Mouse (Mus musculus) kidney, adult 9 months (tissue): Measurements from ENCODE around the gene Acod1.

Experiments used
- DNase-seq: peaks from one replicate; pipeline ENCODE4 v3.0.0; 2022

Gene Acod1

DNA sequence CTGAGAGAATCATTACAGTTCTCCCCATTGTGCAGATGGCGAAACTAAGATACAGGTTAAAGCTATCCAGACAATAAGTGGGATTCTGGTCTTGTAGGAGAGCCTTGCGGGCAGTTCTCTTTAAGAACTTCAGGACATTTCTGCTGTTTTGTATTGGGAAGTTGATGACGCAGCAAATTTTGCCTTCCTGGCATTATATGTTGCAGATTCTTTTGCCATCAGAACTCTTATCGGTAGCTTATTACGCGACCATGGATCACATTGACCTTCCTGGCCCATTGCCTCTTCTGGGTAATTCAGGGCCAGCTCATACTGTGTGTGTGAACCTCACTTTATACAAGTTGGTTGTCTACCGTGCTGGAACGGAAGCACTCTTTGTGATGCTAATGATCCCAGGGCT, 27.0 kb downstream of the Acod1 start:
- no peak for DNase-seq

DNA sequence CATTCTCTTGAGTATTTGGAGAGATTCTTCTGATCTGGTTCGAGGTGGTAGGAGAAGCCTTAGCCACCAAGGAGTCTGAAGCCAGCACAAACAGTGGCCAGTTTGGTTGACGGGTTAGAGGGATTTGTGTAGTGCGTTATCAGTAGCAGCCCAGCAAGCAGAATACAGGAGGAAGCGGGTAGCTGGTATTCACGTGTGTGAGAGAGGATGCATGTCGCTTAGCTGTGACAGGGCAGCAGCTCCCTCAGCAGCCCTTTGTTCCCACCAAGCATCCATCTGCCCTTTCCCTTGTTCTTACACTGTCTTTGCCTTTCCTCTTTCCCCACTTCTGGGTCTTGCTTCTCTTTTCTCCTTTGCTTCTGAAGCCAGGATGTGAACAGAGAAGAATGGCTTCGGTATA, 28.4 kb downstream of the Acod1 start:
- no peak for DNase-seq

DNA sequence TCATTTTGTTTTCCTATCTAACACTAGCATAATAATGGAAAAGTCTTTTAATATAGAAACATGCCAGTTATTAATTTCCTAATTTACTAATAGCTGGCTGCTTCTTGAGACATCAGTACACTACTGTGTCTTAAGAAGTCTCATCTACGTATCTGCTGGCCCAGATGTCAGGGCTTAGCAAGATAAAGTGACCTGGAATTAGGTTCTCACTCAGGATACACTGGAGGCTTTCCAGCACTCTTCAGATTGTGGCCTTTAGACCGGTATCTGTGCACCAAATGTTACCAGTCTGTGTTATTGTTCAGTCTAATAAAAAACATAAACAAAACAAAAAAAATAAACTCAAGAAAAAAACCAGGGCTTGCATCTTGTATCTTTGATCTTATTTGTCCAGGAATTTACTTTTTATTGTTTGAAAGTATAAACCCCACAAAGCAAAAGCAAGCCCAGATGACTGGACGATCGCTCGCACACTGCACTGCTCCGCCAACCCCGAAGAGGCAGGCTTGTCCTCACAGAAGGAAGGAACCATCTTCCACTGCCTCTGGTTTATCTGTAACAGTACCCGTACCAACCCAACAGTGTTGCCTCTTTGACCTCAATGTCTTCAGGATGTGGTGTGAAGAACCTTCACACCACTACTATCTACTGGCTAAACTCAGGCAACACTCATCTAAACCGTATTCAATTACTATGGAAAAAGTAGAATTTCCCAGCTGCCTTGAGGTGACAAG, 30.7 kb downstream of the Acod1 start:
- no peak for DNase-seq

DNA sequence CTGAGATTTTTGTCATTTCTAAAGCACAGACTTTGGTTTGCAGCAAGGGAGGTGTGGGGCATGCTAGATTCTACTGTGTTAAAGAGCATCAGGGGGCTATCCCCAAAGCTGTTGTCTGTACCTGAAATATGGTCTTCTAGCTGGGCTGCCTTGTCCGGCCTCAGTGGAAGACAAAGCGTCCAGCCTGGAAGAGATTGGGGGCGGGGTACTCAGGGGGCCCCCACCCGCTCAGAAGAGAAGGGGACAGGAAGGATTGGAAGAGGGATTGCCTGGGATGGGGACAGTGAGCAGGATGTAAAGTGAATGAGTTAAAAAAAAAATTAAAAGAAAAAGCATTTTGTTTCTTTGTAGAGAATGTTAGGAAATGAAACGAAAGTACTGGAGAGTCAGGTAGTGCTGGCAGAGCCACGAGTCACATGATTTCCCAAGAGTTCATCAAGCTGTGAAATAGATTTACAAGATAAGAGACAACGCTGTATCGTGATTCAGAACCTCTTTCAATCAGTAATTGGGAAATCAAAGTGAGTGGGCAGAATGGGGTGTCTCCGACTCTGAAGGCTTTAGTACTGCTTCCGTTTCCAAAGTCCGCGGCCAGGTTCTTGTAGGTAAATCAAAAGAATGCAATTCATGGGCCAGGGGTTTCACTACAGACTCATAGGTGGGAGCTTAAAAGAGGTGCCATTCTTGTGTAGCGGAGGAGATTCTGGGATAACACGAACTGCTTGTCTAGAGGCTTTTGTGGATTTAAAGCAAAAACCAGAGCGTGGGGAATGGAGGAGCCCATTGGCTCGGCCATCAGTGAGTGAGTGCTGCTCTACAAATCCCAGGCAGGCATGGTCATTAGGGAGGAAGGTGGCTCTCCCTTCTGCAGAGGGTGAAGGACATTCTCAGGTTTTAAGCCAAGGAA, 31.5 kb downstream of the Acod1 start:
- DNase-seq: no peak

DNA sequence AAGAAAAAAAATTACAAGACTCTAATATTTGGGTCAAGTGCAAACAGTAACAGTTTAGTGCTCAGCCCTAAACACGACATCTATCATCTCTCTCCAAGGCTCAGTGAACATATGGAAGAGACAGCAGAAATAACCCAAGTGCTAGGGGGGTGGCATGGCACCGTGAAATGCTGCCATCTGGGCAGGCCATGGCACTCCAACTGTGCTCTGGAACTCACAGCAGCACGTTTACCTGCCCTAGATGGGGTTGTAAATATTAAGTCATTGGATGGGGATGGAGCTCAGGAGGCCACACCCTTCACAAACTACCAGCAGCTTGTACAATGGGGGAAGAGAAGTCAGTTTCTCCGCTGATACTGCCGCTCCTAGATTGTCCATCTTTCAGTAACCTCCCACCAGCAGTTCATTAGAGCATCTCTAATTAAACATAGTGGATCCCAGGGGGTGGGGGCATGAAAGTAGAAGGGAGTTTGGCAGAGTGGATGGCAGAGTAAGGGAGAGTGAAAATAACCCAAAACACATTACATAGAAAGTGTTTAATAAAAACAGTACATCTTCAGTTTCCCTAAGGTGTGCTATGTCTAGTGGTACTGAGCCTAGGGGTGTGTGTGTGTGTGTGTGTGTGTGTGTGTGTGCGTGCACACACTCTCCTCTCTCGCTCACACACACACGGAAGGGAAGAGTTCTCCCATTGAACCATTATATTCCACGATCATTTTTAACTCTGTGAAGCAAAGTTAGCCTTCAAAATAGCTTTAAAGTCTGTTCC, 32.6 kb downstream of the Acod1 start:
- no peak for DNase-seq

DNA sequence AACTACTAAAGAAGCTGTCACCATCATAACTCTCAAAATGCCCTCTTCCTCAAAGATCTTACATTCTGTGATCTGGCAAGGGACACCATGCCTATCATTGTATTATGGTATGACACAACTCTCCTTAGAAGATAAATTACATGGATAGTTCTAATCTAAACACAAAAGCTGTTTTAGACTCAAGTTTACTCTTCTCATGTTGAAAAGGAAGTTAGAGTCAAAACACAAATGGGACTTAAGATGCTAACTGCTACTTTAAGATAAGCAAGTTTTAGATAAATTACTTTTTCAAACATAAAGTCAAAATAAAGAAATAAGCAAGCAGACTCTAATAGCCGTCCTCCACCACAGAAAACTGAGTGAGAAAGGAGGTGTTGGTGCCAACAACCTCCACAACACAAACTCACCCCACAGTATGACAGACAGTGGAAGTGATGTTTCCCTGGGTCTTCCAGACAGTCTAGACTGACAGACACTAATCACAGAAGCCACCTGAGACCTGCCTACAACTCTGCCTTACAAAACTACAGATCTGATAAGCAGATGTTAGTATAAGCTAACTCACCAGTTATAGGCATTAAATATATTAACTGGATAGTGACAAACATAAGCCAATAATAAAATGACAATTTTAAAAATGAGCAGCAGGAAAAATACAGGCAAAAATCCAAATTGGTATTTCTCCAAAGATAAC, 39.2 kb downstream of the Acod1 start:
- DNase-seq: no peak

DNA sequence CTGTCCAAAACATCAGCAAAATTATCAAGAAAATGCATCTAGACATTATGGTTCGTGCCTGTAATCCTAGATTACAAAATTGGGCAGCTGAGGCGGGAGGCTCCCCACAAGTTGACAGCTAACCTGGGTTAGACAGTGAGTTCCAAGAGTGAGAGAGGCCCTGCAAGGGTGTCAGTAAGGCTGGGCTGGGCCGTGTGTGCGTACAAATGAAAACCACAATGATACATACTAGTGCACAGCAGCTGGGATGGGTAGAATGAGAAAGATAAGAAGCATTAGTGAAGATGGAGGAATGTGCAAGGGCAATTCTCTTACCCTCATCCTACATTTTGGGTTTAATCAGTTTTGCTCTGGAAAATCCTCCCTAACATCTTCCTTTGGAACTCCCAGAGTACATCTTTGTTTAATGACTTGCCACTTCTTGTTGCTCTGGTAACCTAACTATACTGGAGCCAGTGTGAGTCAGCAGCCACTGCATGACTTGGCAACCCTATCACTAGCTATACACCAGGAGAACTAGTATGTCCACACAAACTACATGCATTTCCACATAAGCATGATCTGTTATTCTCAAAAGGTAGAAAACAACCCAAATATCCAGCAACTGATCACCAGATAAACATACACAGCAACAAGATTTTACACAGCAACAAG, 40.0 kb downstream of the Acod1 start:
- no peak for DNase-seq

DNA sequence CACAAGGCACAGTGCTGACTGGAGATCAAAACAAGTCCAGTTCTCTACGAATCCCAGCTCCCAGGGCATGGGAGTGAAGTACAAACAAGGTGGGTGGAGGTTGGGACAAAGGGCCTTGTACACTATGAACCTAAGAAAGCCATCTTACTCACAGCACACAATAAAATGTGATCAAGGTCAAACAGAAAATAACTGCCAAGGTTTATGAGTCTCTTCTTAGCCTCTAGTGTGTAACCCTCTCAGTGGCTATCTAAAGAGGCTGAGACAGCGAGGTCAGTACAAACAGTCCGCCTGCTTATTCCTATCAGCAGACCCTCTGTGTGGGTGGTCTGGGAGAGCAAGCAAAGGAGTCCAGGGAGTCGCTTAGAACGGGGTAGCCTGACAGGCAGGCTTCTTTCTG, 41.1 kb downstream of the Acod1 start:
- DNase-seq: no peak

DNA sequence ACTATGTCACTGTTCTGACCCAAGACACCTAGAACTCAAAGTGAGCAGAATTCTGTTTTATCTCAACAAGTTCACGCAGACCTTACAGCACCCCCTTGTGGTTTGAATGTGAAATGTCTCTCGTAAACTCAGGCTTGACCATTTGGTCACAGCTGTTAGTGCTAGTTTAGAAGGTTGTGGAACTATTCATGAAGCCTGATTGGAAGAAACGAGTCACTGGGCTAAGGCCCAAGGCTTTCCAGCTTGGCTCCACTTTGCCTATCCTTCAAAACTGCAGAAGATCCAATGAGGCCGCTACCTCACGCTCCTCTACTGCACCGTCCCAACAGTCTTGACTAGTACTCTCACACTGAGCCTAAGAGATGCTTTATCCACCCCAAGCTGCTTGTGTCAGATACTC, 41.8 kb downstream of the Acod1 start:
- DNase-seq: peak; percentile 75

DNA sequence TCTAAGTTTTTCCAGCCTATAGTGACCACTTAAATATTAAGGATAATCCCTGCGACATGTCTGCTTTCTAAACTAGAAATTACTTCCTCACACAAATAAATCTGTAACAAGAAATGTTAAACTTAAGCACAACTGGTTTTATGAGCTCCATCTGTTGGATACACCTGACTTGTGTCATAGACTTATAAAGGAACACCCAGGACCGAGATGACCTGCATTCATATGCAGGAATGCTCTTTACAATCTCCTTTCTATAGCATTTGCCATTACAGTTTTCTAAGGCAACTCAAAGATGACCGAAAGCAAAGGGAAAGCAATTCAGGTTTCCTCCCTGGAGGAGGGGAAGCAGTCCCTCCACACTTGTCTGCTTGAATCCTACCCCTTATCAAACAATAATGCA, 46.5 kb downstream of the Acod1 start:
- DNase-seq: no peak

DNA sequence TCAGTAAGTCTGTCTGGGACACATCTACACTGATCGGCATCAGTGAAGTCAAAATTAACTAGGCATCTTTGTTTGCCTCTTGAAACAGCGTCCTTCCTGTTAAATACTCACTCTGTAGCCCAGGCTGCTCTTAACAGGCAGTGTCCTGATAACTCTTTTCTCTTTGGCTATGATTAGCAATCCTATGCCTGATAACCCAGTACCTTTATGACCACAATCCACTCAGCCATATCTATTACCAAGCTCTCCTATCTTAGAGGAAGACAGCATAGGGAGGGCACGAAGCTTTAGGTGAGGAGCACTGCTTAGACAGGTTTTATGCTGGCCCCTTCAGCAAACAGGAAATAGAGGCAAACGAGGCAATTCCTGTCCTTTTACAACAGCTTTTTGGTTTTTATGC, 46.9 kb downstream of the Acod1 start:
- DNase-seq: no peak

DNA sequence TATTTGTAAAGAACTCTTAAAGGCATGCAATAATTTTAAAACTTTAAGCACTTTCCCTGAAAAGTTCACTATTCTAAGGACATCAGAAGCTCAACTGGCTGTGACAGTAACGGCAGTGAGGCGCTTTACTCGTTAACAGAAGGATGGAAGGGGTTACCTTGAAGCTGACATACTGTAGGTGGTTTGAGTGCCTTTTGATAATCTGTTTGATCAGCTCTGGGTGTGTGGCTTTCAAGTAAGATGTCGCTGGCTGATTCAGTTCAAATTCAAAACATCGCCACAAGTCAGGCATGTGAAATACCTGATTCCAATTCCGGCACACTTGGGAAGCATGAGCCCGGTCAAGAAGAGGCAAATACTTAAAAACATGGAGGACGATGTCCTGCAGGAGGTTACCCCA, 48.3 kb downstream of the Acod1 start:
- no peak for DNase-seq

DNA sequence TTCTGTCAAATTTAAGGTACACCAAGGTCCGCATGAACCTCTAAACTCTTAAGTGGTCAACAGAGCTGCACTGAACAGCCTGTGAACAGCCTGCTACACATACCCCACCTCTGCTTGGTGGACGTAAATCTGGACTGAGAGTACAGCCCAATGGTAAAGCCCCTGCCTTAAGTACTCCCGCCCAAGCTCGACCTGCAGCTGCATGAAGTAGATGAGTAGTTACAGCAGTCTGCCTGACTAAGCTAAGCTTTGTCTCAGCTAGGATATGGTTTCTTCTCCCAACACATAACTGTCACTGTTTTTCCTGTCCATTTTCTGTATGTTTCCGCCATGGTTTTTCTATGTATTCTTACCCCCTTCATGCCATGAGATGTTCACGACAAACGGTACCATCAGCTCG, 49.0 kb downstream of the Acod1 start:
- no peak for DNase-seq

DNA sequence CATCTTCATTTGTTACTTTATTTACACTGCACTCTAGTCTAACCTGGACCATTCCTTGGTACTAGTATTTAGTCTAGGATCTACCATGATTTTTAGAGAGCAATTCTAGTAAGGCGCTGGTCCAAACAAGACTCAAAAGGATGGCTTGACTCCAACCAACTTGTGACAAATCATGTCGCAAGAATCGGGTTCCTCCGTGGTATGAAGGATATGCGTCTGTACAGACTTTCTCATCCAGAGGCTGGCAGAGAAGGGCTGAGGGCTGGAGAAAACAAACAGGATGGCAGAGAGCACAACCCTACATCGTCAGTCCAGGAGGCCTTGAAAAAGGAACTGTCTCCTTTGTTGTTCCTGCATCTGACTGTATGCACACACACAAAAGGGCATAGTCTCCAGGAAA, 49.8 kb downstream of the Acod1 start:
- no peak for DNase-seq

DNA sequence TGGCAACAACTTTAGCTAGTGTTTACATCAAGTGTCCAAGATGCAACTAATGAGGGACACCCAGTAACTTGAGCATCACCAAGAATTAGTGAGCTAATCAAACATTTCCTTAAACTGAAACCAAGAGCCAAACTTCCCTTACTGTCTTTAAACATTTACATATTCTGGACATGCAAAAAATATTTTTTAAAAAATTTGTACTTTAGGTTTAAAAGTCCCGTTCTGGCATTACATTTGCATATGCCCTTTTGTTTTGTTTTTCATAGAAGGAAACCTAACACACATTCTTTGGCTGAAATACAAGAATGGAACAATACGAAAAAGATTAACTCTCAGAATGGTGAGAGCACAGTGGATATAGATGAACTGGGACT, 51.4 kb downstream of the Acod1 start:
- DNase-seq: no peak

DNA sequence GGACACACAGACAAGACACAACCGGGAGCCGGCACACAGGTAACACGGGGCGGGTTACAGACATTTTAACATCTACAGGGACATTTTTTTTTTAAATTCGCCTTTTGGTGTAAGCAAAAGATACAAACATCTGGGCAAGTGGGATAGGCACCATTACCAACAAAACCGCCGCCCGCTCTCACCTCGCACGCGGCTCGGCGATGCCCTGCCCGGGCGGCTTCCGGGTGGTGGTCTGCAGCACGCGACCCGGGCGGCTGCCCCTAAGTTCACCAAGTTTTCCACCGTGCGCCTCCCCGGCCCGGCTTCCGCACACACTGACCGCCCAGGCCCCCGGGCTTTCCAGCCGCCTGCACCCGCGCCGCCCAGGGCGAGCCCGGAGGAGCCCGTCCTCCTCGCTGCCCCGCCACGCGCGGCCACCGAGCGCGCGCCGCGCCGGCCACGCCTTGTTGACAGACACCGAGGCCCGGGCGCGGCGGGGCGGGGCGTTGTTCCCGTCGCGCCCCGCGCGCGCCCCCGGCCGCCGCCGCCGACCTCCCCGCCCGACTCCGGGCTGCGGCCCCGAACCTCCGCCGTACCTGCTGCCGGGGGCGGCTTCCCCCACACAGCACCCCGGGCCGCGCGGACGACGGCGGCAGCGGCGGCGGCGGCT, 51.9 kb downstream of the Acod1 start:
- DNase-seq: peak; percentile 87

DNA sequence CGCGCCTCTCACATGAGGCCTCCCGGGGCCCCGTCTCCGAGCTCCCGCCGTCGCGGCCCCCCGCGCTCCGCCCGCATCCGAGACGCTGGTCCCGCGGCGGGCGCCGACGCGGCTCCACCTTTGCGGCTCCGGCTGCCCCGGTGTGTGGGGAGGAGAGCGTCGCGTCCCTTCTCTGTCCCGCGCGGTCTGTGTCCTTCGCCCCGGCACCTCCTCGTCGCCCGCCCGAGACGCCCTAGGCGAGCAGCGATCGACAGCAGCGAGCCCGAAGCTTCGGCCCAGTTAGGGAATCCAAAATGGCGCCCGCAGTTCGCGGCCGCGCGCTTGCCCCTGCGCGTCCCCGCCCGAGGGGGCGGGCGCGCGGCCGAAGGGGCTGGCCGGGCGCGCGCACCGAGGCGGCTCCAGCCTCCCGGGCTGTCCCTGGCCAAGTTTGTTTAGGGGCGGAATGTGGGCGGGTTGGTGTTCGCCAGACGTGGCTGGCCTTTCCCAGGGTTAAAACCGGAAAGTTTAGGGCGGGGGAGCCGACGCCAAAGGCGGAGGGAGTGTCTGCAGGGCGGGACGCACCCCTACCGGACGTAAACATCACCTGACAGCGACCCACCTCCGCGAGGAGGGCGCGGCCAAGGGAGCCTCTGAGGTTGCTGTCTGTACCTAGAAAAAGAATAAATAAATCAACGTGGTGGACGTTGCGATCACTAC, 52.6 kb downstream of the Acod1 start, which contains the start of gene Fbxl3:
Fbxl3 (minus strand) TSS at position 329 of the 696 bp plus-strand sequence.
- DNase-seq: peak; percentile 97

DNA sequence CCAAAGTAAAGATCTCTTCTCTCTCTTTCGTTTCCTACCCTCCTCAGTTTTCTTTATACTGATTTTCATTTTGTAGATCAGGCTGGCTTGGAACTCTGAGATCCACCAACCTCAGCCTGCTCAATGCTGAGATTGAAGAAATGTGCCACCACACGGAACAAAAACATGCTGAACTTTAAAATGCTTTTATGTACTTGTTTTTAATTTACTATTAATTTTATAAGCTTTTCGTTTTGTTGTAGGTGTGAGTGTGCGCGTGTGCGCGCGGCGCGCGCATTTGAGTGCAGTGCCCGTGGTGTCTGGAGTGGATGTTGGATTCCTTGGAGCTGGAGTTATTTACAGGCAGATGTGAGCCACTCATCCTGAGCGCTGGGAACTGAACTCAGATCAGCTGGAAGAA, 53.5 kb downstream of the Acod1 start:
- DNase-seq: no peak

DNA sequence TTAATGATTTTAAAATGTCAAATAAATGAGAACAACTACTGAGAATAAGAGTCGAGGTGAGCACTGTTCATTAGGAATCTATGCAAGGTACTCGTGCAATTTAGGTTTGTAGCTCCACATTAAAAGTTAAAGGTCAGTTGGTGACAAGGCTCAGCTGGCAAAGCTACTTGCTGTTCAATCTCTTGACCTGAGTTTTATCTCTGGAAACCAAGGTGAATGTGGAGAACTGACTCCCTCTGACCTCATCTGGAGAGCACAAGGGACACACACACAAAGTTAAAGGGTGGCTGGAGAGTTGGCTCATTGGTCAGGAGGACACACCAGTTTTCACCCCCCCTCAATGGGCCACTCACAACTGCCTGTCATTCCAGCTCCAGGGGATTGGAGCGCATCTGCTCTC, 54.4 kb downstream of the Acod1 start:
- no peak for DNase-seq

DNA sequence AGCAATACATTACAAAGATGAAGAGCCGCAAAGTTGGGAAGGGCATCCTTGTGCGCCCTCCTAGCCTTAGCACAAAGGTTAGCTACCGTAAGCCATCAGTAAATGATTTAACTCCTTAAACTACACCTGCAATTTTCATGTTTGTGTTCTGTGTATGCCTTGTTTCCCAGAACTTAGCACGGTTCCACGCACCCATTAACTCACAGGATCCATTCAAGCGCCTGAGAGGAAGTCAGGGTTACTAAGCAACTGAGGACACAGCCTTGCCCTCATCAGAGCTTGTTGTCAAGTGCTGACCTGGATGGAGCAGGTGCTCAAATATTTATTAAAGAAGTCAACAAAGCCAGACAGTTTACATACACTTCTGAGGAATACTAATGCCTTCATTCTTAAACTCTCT, 55.5 kb downstream of the Acod1 start:
- DNase-seq: peak; percentile 86

DNA sequence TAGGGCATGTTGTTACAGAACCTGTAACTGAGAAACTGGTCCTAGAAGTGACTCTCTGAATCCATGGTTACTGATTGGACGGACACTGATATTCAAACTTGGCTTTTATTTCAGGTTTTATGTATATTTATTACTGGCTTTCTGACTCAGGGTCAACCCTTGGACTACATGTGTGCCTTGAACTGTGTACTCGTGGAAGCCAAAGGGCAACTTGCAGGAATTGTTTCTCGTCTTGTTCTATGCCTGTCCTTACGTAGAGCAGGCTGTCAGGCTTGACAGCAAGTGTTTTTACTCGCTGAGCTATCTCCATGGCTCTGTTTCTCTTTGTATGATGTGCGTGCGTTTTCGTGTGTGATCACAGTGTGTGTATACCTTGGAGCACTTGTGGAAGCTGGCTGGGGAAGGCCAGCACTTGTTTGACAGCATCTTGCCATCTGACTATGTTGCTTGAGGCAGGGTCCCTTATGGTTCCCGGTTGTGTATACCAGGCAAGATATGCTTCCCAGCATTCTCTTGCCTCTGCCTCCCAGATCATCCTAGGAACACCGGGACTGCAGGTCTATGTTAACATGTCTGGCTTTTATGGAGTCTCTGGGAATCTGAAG, 56.1 kb downstream of the Acod1 start:
- peak; percentile 69 for DNase-seq
